Mouse (Mus musculus) gastrocnemius, postnatal 36 days (tissue): ENCODE measurements around the gene Lefty2. TPM values are rescaled to one million over a fixed set of nuclear protein-coding genes. Genes with fewer than 3 reads are reported as not detected.

Experiments
- total RNA-seq, 2 experiments: library from RNA; stranded (reverse); gene quantifications; 2 replicates each; pipeline ENCODE4 v1.2.3; 2021

The Lefty2 gene
- total RNA-seq, 2 experiments from 2014 or later = not detected

Other genes with a start within 250 kb of the Lefty2 start
- gene Mixl1, start 196.1 kb upstream of the Lefty2 start, total RNA-seq = not detected
- 10 to 100 TPM; 10.5 to 11.4 TPM for gene Acbd3, start 167.1 kb upstream of the Lefty2 start, total RNA-seq
- 100 to 1,000 TPM; 303 to 358 TPM for gene H3f3a, start 79.2 kb upstream of the Lefty2 start, total RNA-seq
- gene Sde2, start 42.0 kb upstream of the Lefty2 start, total RNA-seq = 1 to 10 TPM; 5.2 to 6.9 TPM
- gene Pycr2, start 11.2 kb downstream of the Lefty2 start, total RNA-seq = 10 to 100 TPM; 10.9 to 12.7 TPM
- gene Lefty1, start 41.9 kb downstream of the Lefty2 start, total RNA-seq = under 1 TPM in 1 of 2 experiments, not detected in 1; 0.25 TPM
- gene Tmem63a, start 49.2 kb downstream of the Lefty2 start, total RNA-seq = 10 to 100 TPM; 12.4 to 13.3 TPM
- gene Ephx1, start 127.8 kb downstream of the Lefty2 start, total RNA-seq = 10 to 100 TPM; 10.9 to 16.6 TPM
- gene 9130409I23Rik, start 158.1 kb downstream of the Lefty2 start, total RNA-seq = not detected